Mouse (Mus musculus) erythroblast, embryonic 14.5 days (primary cell): ENCODE measurements around the gene Smim13.

Source experiments
- GATA1 ChIP-seq: IDR thresholded peaks from 2 replicates; pipeline ENCODE4 v1.6.1; 2012; ENCODE audit warnings: low read length, inconsistent platforms, mixed read lengths
- TAL1 ChIP-seq: IDR thresholded peaks from 3 replicates; pipeline ENCODE4 v1.6.1; 2012; ENCODE audit warnings: low read length, inconsistent platforms, mixed read lengths

- TF ChIP-seq GATA1, result no peak
- no peak for TF ChIP-seq TAL1
These were observed 36.9 kb upstream of the Smim13 start for GRCm38 (mm10) chr13:41212558-41213322.
